Mouse (Mus musculus) naive thymus-derived CD4-positive, alpha-beta T cell, adult 2 months (primary cell): Measurements from ENCODE around the gene Apoc2.

Experiments used
- DNase-seq: peaks from one replicate; pipeline ENCODE4 v3.0.0-alpha.2; 2011; ENCODE audit warnings: low read depth

Apoc2 gene

GRCm38 (mm10) chr7:19678901-19679300 lies 1.2 kb upstream of the Apoc2 start:
- DNase-seq, result no peak

GRCm38 (mm10) chr7:19676662-19677061 lies 1.1 kb downstream of the Apoc2 start:
- no peak for DNase-seq

DNA sequence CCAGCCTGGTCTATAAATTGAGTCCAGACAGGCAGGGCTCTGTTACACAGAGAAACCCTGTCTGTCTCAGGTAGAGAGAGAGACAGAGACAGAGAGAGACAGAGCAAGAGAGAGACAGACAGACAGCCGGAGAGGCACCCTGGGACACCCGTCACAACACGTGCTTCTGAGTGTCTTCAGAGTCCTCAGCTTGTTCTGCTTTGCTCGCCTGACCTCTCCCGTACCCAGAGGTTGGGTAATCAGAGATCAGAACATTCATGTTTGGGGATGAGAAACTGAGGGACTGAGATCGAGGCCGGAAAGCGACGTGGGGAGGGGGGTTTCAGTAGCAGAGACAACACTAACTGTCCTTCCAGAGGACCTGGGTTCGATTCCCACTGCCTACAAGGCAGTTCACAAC lies 1.9 kb downstream of the Apoc2 start:
- no peak for DNase-seq

- DNase-seq, result no peak
Observed at GRCm38 (mm10) chr7:19673083-19673699, 4.5 kb downstream of the Apoc2 start.

GRCm38 (mm10) chr7:19671511-19671910 lies 6.2 kb downstream of the Apoc2 start:
- no peak for DNase-seq

GRCm38 (mm10) chr7:19668947-19669721 lies 8.6 kb downstream of the Apoc2 start:
- DNase-seq, result peak; percentile 95

GRCm38 (mm10) chr7:19667434-19667833 lies 10.3 kb downstream of the Apoc2 start:
- no peak for DNase-seq

- DNase-seq, result no peak
Observed at GRCm38 (mm10) chr7:19666750-19667149, 11.0 kb downstream of the Apoc2 start.

- DNase-seq, result peak; percentile 99
Observed at GRCm38 (mm10) chr7:19664955-19665841, 12.5 kb downstream of the Apoc2 start, which contains the start of gene Clptm1. TSS of gene Clptm1 (minus strand) at chr7:19665033.

DNA sequence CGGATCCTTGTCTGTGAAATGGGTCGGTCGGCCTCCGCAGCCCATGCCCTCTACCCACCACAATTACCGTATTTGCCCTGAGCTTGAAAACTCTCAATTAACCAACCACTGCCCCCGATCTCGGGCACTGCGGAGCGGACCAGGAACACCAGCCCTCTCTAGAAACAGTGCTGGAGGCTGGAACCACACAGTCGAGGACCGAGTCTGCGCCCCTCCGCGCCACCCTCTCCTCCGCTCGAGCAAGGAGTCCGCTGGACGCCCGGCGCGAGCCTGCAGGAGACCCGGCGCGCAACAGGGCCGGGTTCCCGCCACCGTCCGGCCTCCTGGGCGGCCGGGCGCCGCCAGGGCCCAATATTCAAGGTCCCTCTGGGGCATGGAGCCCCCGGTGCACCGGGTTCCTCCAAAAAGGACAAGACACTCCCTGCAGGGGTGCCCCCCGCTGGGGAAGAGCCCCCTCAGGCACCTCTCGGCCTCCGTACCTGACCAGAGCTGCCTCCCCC lies 13.2 kb downstream of the Apoc2 start:
- DNase-seq, result no peak

DNA sequence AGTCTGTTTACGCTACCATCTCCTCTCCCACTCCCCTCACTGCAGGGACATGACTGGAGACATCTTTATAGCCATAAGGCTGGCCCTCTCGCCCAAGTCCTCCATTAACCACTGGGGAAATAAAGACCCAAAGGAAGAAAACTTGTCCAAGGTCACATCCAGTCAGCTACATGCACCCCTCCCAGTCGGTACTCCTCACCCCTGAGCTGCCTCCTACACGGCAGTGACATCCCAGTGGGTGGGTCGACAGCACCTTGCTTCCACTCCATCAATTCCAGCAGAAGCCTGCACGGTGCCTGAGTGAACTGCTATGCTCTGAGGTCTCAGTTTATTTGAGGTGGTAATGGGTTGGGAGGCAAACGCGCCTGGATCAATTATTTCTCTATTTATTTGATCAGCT lies 13.8 kb downstream of the Apoc2 start:
- DNase-seq, result no peak

- no peak for DNase-seq
Observed at GRCm38 (mm10) chr7:19652614-19653013, 25.1 kb downstream of the Apoc2 start.

- DNase-seq, result no peak
Observed at GRCm38 (mm10) chr7:19651063-19651786, 26.5 kb downstream of the Apoc2 start.

DNA sequence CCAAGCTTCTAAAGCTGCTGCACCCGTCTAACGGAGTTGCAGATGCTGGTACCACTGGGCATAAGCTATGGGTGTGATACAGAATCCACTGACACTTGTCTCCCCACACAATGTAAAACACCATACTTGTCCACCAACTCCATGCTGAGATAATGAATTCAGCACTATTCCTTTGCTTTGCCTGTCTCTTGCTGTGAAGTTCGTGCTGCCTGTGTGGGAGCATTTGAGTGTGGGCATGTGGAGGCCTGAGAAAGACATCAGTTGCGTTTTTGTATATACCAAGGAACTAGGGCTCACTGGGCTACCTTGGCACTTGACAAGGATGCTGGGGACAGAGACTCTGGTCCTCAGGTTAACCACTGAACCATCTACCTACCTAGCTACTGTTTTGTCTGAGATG lies 36.5 kb downstream of the Apoc2 start:
- DNase-seq, result no peak

DNA sequence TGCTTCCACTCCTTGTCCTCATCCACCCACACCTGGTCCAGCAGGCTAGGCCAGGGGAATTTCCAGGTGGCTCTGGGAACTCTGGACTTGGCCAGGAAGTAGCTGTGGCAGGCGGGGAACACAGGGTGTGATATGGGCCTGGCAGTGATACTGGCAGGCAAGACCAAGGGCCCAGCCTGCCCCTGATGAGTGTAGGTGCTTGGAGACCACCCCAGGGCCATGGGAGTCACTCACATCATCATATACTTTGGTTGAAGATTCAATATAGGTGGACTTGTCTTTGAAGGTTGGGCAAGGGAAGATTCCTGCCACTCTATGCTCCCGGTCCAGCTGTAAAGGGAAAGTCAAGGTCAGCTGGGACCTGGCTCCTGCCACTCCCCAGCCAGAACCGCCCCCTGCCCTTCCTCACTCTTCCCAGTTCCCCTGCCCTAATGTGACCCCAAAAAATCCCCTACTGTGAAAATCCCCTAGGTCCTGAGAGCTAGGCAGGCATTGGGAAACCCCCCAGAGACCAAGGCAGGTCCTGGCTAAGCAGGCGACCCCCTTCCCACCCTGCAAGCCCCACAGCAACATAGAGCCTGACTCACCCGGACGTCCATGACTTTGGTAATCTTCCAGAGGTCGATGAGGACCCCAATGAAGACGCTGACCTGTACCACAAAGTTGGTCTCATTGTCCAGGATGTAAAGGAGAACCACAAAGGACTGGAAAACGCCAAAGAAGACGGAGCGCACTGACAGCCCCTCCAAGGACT lies 42.5 kb downstream of the Apoc2 start:
- DNase-seq, result no peak

- no peak for DNase-seq
Observed at GRCm38 (mm10) chr7:19634591-19634990, 43.1 kb downstream of the Apoc2 start.

DNA sequence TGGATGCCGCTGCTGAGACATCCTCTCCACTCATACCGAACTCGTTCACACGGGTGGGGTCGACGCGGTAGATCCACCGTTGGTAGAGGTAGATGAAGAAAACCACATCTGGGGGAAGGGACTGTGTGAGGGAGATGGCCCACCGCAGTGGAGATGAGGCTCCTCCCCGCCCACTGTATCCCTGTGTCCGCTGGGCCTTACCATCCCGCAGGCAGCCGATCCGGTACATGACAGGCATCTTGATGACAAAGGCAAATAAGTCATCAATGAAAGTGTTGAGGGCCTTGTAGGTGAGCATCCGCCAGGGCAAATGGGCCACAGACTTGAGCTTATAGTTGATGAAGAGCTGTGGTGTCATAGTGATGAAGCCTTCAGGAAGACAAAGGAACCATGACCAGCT lies 43.9 kb downstream of the Apoc2 start:
- no peak for DNase-seq

- DNase-seq, result no peak
Observed at GRCm38 (mm10) chr7:19633197-19633596, 44.5 kb downstream of the Apoc2 start.

GRCm38 (mm10) chr7:19632720-19633119 lies 45.0 kb downstream of the Apoc2 start:
- no peak for DNase-seq

- no peak for DNase-seq
Observed at GRCm38 (mm10) chr7:19632275-19632674, 45.5 kb downstream of the Apoc2 start.

GRCm38 (mm10) chr7:19629361-19629734 lies 48.4 kb downstream of the Apoc2 start, which contains the start of gene Relb:
TSS of gene Relb (minus strand) at chr7:19629438.
- peak; percentile 92 for DNase-seq
